Mouse (Mus musculus) liver, embryonic 11.5 days (tissue): ENCODE data around the gene Rsc1a1. TPM values are rescaled to one million over a fixed set of nuclear protein-coding genes. Genes with fewer than 3 reads are reported as not detected.

Source experiments
- ATAC-seq: fragments of 200-750 bp; cut with Nextera tagmentation; replicated peaks from 2 replicates; pipeline ENCODE4 v1.8.0; 2017; ENCODE audit warnings: moderate number of reproducible peaks, mild to moderate bottlenecking, moderate TSS enrichment, moderate library complexity; ENCODE audit not compliant: low FRiP score
- DNase-seq: peaks from one replicate; pipeline ENCODE4 v3.0.0-alpha.2; 2017; ENCODE audit warnings: low spot score
- H3K27ac ChIP-seq: fragments of 300-500 bp; sonication (generic); 2 replicates; pipeline ENCODE4 v1.5.1; 2014; ENCODE audit warnings: mild to moderate bottlenecking, low read depth, low read length, control low read depth
- H3K27me3 ChIP-seq: fragments of 300-500 bp; sonication (generic); replicated peaks from 2 replicates; pipeline ENCODE4 v1.6.1; 2014; ENCODE audit warnings: low read length, mixed read lengths; ENCODE audit not compliant: control insufficient read depth, insufficient read depth
- H3K36me3 ChIP-seq: fragments of 300-500 bp; sonication (generic); 2 replicates; pipeline ENCODE4 v1.6.1; 2014; ENCODE audit warnings: mild to moderate bottlenecking, low read length, moderate library complexity, mixed read lengths; ENCODE audit not compliant: control insufficient read depth, insufficient read depth
- H3K4me1 ChIP-seq: fragments of 300-500 bp; sonication (generic); replicated peaks from 2 replicates; pipeline ENCODE4 v1.6.1; 2014; ENCODE audit warnings: low read length, mixed read lengths; ENCODE audit not compliant: control insufficient read depth, insufficient read depth
- H3K4me2 ChIP-seq: fragments of 300-500 bp; sonication (generic); 2 replicates; pipeline ENCODE4 v1.6.1; 2014; ENCODE audit warnings: mild to moderate bottlenecking, control low read depth, moderate library complexity
- H3K4me3 ChIP-seq: fragments of 300-500 bp; sonication (generic); 2 replicates; pipeline ENCODE4 v1.5.1; 2014; ENCODE audit warnings: low read depth, low read length, control low read depth
- H3K9ac ChIP-seq: fragments of 300-500 bp; sonication (generic); 2 replicates; pipeline ENCODE4 v1.6.1; 2014; ENCODE audit warnings: low read depth, low read length, control low read depth
- H3K9me3 ChIP-seq: fragments of 300-500 bp; sonication (generic); 2 replicates; pipeline ENCODE4 v1.6.1; 2016; ENCODE audit warnings: low read length, inconsistent platforms, mixed read lengths; ENCODE audit not compliant: control insufficient read depth
- WGBS: fragments of 180-500 bp; shearing (Covaris S2); extraction: QIAGEN DNeasy Blood & Tissue Kit; methylation state at CpG from one replicate; pipeline ENCODE4 v1.1.7; 2014; 5-methylcytosine and 5-hydroxymethylcytosine counted together
- polyA plus RNA-seq: library from polyadenylated mRNA; unstranded; fragments of >200 nt; fragmentation: Nextera tagmentation; extraction: Ambion mirVana; gene quantifications from 2 replicates; pipeline ENCODE4 v1.2.1, GENCODE M21; 2014

The Rsc1a1 gene
- polyA plus RNA-seq, 1 experiment from 2014 or later = not detected

DNA sequence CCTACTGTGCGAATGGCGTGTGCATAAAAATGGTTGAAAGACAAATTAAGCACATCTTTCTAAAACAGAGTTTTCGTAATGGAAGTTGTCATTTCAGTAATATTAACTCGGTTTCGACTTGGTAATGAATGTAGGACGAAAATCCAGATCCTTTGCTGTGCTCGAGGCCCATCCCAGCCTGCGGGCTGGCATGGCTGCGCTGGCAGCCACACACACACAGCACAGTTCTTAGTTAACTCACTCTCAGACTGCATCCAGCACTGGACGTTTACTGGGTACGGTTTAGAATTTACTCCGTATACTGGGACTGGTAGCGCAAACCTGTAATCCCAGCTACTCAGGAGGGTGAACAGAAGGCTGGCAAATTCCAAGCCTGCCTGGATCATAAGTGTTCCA lies 38.3 kb upstream of the Rsc1a1 start:
- H3K4me1 ChIP-seq = peaks cover 28% of the 10 kb centered on the region
- H3K27me3 ChIP-seq = no peaks in the 10 kb centered on the region
- peak overlapping the region; percentile 86 for H3K9ac ChIP-seq
- H3K36me3 ChIP-seq = peaks cover 10% of the 10 kb centered on the region
- H3K4me2 ChIP-seq = peak overlapping the region; percentile 91
- H3K9me3 ChIP-seq = no peaks in the 10 kb centered on the region
- H3K4me3 ChIP-seq = peak overlapping the region; percentile 100
- ATAC-seq (peak; percentile 61), DNase-seq (no peak)
- 15% methylated on average over 13 of the region's 13 CpGs for WGBS
- peak overlapping the region; percentile 85; the same call in 1 of the 2 replicates for H3K27ac ChIP-seq

GRCm38 (mm10) chr4:141722731-141723672 lies 37.6 kb upstream of the Rsc1a1 start, which contains the start of gene Ddi2:
Ddi2 (minus strand) TSS chr4:141723419.
- no peaks in the 10 kb centered on the region for H3K27me3 ChIP-seq
- H3K4me3 ChIP-seq = peak within 1 kb of the TSS; percentile 100
- peaks cover 28% of the 10 kb centered on the region for H3K4me1 ChIP-seq
- under 1% methylated on average over 93 of the region's 105 CpGs for WGBS
- H3K4me2 ChIP-seq = peak within 1 kb of the TSS; percentile 91
- DNase-seq = peak; percentile 89
- H3K27ac ChIP-seq = peak within 1 kb of the TSS; percentile 85
- H3K36me3 ChIP-seq = peaks cover 10% of the 10 kb centered on the region
- peak; percentile 80 for ATAC-seq
- no peaks in the 10 kb centered on the region for H3K9me3 ChIP-seq
- peak within 1 kb of the TSS; percentile 86 for H3K9ac ChIP-seq

DNA sequence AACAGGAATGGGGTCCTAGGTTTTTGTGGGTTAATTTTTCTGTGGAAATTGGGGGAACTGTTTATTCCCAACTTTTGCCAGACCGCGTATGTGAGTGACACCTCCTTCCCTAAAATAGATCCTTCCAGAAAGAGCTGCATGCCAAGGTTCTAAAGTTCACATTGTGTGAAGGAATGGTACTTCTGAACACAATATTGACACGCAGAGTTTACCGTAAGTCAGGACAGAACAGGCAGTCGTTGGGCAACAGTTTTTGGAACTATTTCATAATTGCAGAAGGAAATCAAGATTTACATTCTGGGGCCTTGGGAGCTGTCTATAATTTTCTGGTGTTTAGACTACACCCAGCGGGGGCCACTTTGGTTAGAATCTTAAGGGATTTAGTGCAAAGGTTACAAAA lies 36.6 kb upstream of the Rsc1a1 start:
- Histone ChIP-seq H3K9me3 (no peaks in the 10 kb centered on the region), H3K36me3 (peaks cover 10% of the 10 kb centered on the region), H3K27me3 (no peaks in the 10 kb centered on the region), H3K9ac (peak overlapping the region; percentile 86), H3K4me1 (peaks cover 28% of the 10 kb centered on the region), H3K4me3 (peak overlapping the region; percentile 100), H3K27ac (no peak overlapping the region), H3K4me2 (peak overlapping the region; percentile 91)
- no peak for DNase-seq
- ATAC-seq = no peak
- 56% methylated on average over 6 of the region's 6 CpGs for WGBS

DNA sequence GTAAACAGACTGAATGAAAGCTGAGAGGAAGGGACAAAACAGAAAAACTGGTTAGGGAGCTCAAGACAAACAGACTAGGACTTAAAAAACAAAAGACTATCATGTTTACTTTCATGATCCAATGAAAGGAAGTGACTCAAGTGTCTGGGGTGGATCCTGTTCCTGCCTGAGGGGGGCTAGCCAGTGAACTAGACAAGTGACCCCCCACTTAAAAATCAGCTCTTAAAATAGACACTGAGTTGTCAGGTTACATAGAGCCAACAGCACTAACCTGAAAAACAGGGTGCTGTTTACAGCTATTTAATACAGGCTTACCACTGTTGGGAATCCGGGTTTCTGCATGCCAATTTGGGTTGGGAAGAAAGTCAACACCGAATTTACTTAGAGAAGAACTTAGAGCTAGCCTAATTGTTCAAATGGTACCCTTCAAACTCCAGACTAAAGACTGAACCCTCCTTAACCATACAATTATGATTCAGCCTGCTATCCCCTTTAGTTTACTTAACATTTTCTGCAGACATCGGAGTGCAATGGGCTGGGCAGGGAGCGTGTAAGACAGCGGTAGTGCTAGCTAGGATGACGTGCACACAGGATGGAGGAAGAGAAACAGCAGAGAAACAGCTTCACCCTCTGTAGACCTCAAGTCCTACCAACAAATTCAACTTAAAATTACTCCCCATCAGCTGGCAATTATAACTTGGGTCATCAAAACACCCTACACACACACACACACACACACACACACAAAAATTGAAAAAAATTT lies 35.5 kb upstream of the Rsc1a1 start:
- Histone ChIP-seq H3K4me3 (peak overlapping the region; percentile 100), H3K27me3 (no peaks in the 10 kb centered on the region), H3K36me3 (peaks cover 12% of the 10 kb centered on the region), H3K4me2 (peak overlapping the region; percentile 91), H3K4me1 (peaks cover 28% of the 10 kb centered on the region), H3K27ac (no peak overlapping the region), H3K9ac (peak overlapping the region; percentile 22; the same call in 1 of the 2 replicates), H3K9me3 (no peaks in the 10 kb centered on the region)
- WGBS = 70% methylated on average over 6 of the region's 6 CpGs
- ATAC-seq (no peak), DNase-seq (no peak)

GRCm38 (mm10) chr4:141719304-141719703 lies 33.9 kb upstream of the Rsc1a1 start:
- 96% methylated on average over 1 of the region's 1 CpGs for WGBS
- peaks cover 12% of the 10 kb centered on the region for H3K36me3 ChIP-seq
- DNase-seq = no peak
- H3K4me2 ChIP-seq = no peak overlapping the region
- no peaks in the 10 kb centered on the region for H3K27me3 ChIP-seq
- no peaks in the 10 kb centered on the region for H3K9me3 ChIP-seq
- H3K9ac ChIP-seq = no peak overlapping the region
- no peak for ATAC-seq
- H3K4me3 ChIP-seq = no peak overlapping the region
- no peak overlapping the region for H3K27ac ChIP-seq
- peaks cover 30% of the 10 kb centered on the region for H3K4me1 ChIP-seq

GRCm38 (mm10) chr4:141717633-141718032 lies 32.2 kb upstream of the Rsc1a1 start:
- H3K9ac ChIP-seq = no peak overlapping the region
- peaks cover 27% of the 10 kb centered on the region for H3K4me1 ChIP-seq
- H3K27ac ChIP-seq = no peak overlapping the region
- no peak overlapping the region for H3K4me2 ChIP-seq
- no peak for ATAC-seq
- H3K36me3 ChIP-seq = peaks cover 24% of the 10 kb centered on the region
- no peaks in the 10 kb centered on the region for H3K27me3 ChIP-seq
- WGBS = 80% methylated on average over 4 of the region's 4 CpGs
- H3K4me3 ChIP-seq = no peak overlapping the region
- DNase-seq = no peak
- no peaks in the 10 kb centered on the region for H3K9me3 ChIP-seq

GRCm38 (mm10) chr4:141715027-141715426 lies 29.6 kb upstream of the Rsc1a1 start:
- Histone ChIP-seq H3K9me3 (no peaks in the 10 kb centered on the region), H3K27ac (peak overlapping the region; percentile 21; the same call in 1 of the 2 replicates), H3K27me3 (no peaks in the 10 kb centered on the region), H3K9ac (no peak overlapping the region), H3K4me3 (no peak overlapping the region), H3K36me3 (peaks cover 30% of the 10 kb centered on the region), H3K4me2 (no peak overlapping the region), H3K4me1 (peaks cover 14% of the 10 kb centered on the region)
- 72% methylated on average over 2 of the region's 2 CpGs for WGBS
- DNase-seq (no peak), ATAC-seq (no peak)

DNA sequence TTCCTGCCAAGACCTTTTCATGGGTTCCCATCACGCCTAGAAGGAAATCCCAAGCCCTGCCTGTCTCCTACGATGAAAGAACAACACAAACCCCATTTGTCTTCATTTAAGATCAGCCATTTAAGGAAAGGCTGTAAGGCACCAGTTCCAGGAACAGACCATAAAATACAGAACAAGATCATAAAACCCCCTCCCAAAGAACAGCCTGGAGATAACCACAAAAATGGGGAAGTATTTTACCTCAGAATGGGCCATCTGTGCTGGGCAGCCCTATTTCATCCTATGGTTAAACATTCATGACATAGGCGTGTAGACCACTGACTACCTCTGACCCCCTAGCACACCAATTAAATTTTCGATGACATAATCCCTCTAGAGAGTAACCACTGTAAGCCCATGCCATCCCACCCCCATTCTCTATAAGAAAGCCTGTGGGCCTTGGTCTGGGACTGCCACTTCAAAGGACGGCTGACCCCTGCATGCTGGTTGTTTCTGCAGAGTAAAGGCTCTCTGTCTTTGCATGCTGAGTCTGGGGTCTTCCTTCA lies 28.3 kb upstream of the Rsc1a1 start:
- Histone ChIP-seq H3K4me2 (no peak overlapping the region), H3K36me3 (peaks cover 38% of the 10 kb centered on the region), H3K4me1 (peaks cover 7% of the 10 kb centered on the region; the same call in 1 of the 2 replicates), H3K27me3 (no peaks in the 10 kb centered on the region), H3K9ac (no peak overlapping the region), H3K27ac (no peak overlapping the region), H3K9me3 (no peaks in the 10 kb centered on the region), H3K4me3 (no peak overlapping the region)
- 61% methylated on average over 5 of the region's 5 CpGs for WGBS
- DNase-seq (no peak), ATAC-seq (no peak)
